In the genomic region with DNA sequence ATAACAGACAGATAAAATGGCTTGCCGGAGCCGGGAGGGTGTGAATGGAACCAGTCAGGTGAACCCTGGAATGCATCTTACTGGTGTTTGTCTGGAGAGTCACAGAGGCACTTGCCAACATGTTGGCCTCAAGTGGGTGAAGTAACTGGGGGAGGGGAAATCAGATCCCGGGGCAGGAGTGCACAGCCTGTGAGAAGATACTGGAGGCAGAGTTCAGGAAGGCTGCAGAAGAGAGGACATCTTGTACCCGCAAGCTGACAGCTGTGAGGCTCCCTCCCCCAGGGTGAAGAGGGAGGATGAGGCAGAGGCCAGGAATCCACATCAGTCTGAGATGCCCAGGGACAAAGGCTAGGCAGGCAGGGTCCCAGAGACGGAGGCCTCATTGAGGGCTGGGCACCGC, we compare ENCODE assay signal across 13 mouse cellular contexts.
A peak's percentile ranks its signal among the peaks of the same experiment; 100 is the strongest.
DNase-seq lines count a peak whose midpoint lies in the region; ATAC-seq lines count a peak whose summit lies in the region.
"Had no signal": no experiment of that assay in that cellular context is flagged by ENCODE, and none has a peak within 500 bp of the region (broad histone marks: within the 10 kb centered on the region; RNA-seq: fewer than 3 reads in every experiment).

No protein-coding gene starts in this region.

- H3K9me3 ChIP-seq in heart, embryonic 15.5 days (replicated peaks), result no peaks in the 10 kb centered on the region
- no peaks in the 10 kb centered on the region for H3K9me3 ChIP-seq in midbrain, embryonic 10.5 days (replicated peaks)
- H3K9me3 ChIP-seq in midbrain, embryonic 11.5 days (ENCODE audit: control insufficient read depth, low read length), result no peaks in the 10 kb centered on the region
- H3K9me3 ChIP-seq in lung, embryonic 16.5 days (ENCODE audit: control insufficient read depth, low read length), result no peaks in the 10 kb centered on the region
- H3K9me3 ChIP-seq: forebrain, embryonic 12.5 days; liver, embryonic 12.5 days; neural tube, embryonic 12.5 days had no signal

- peaks cover 51% of the 10 kb centered on the region for H3K4me1 ChIP-seq in heart, embryonic 15.5 days (replicated peaks)
- H3K4me1 ChIP-seq in midbrain, embryonic 10.5 days, result peaks cover 21% of the 10 kb centered on the region
- peaks cover 3% of the 10 kb centered on the region for H3K4me1 ChIP-seq in midbrain, embryonic 11.5 days (ENCODE audit: control insufficient read depth, insufficient read depth, low read length)
- H3K4me1 ChIP-seq in lung, embryonic 16.5 days (replicated peaks; ENCODE audit: control insufficient read depth, insufficient read depth, low read length), result peaks cover 17% of the 10 kb centered on the region

- H3K4me3 ChIP-seq in heart, embryonic 15.5 days, result no peak overlapping the region
- H3K4me3 ChIP-seq in midbrain, embryonic 10.5 days, result no peak overlapping the region
- H3K4me3 ChIP-seq in midbrain, embryonic 11.5 days (ENCODE audit: low read depth, low read length), result no peak overlapping the region
- no peak overlapping the region for H3K4me3 ChIP-seq in lung, embryonic 16.5 days (ENCODE audit: low read length)
- H3K4me3 ChIP-seq: forebrain, embryonic 12.5 days; liver, embryonic 12.5 days; neural tube, embryonic 12.5 days had no signal

- H3K4me2 ChIP-seq in heart, embryonic 15.5 days, result no peak overlapping the region
- no peak overlapping the region for H3K4me2 ChIP-seq in midbrain, embryonic 11.5 days
- no peak overlapping the region for H3K4me2 ChIP-seq in lung, embryonic 16.5 days (ENCODE audit: low read depth, low read length)
- H3K4me2 ChIP-seq: forebrain, embryonic 12.5 days; liver, embryonic 12.5 days; neural tube, embryonic 12.5 days had no signal

- no peak for DNase-seq in heart, postnatal 4 days
- no peak for DNase-seq in midbrain, embryonic 10.5 days (ENCODE audit: low spot score)
- no peak for DNase-seq in midbrain, embryonic 11.5 days (ENCODE audit: low spot score, missing footprints)
- no peak for DNase-seq in B cell, adult 2 months
- DNase-seq: adrenal gland, postnatal 36 days; cerebellum, adult 9-10 months had no signal

- H3K9ac ChIP-seq in heart, embryonic 15.5 days, result no peak overlapping the region
- H3K9ac ChIP-seq in midbrain, embryonic 11.5 days (ENCODE audit: low read length), result no peak overlapping the region
- H3K9ac ChIP-seq in lung, embryonic 16.5 days (ENCODE audit: low read length), result no peak overlapping the region
- H3K9ac ChIP-seq: forebrain, embryonic 12.5 days; liver, embryonic 12.5 days; neural tube, embryonic 12.5 days had no signal

- 56% methylated on average over 6 of the region's 6 CpGs for WGBS in heart, embryonic 15.5 days
- WGBS in midbrain, embryonic 10.5 days, result 79% methylated on average over 6 of the region's 6 CpGs
- 77% methylated on average over 6 of the region's 6 CpGs for WGBS in midbrain, embryonic 11.5 days
- 57% methylated on average over 6 of the region's 6 CpGs for WGBS in lung, embryonic 16.5 days

- H3K27me3 ChIP-seq in heart, embryonic 15.5 days, result no peaks in the 10 kb centered on the region
- no peaks in the 10 kb centered on the region for H3K27me3 ChIP-seq in midbrain, embryonic 10.5 days (ENCODE audit: low read depth, poor library complexity, severe bottlenecking)
- H3K27me3 ChIP-seq in midbrain, embryonic 11.5 days (ENCODE audit: control insufficient read depth, insufficient read depth, low read length), result no peaks in the 10 kb centered on the region
- H3K27me3 ChIP-seq in lung, embryonic 16.5 days (ENCODE audit: control insufficient read depth, insufficient read depth, low read depth, low read length), result no peaks in the 10 kb centered on the region
- H3K27me3 ChIP-seq: forebrain, embryonic 12.5 days; liver, embryonic 12.5 days; neural tube, embryonic 12.5 days had no signal

- ATAC-seq in heart, embryonic 15.5 days (replicated peaks; ENCODE audit: insufficient number of reproducible peaks, insufficient read depth, low FRiP score, low read depth), result no peak
- no peak for ATAC-seq in midbrain, embryonic 11.5 days (ENCODE audit: low FRiP score)
- peak; percentile 24; the same call in 1 of the 2 replicates for ATAC-seq in lung, embryonic 16.5 days (ENCODE audit: low read depth)
- no peak for ATAC-seq in erythroblast, adult 5-6 weeks (replicated peaks; ENCODE audit: low FRiP score, poor library complexity, severe bottlenecking)
- ATAC-seq: hindbrain, embryonic 16.5 days; liver, embryonic 12.5 days had no signal

- no peaks in the 10 kb centered on the region for H3K36me3 ChIP-seq in heart, embryonic 15.5 days
- no peaks in the 10 kb centered on the region for H3K36me3 ChIP-seq in midbrain, embryonic 10.5 days
- H3K36me3 ChIP-seq in midbrain, embryonic 11.5 days (ENCODE audit: control insufficient read depth, insufficient read depth, low read length), result no peaks in the 10 kb centered on the region
- H3K36me3 ChIP-seq in lung, embryonic 16.5 days (ENCODE audit: control insufficient read depth, insufficient read depth, low read length), result no peaks in the 10 kb centered on the region
- H3K36me3 ChIP-seq: forebrain, embryonic 12.5 days; liver, embryonic 12.5 days; neural tube, embryonic 12.5 days had no signal

- peak overlapping the region; percentile 70 for H3K27ac ChIP-seq in heart, embryonic 15.5 days
- peak overlapping the region; percentile 49; the same call in 1 of the 2 replicates for H3K27ac ChIP-seq in midbrain, embryonic 10.5 days (replicated peaks)
- no peak overlapping the region for H3K27ac ChIP-seq in midbrain, embryonic 11.5 days (ENCODE audit: low read depth, low read length)
- H3K27ac ChIP-seq in lung, embryonic 16.5 days (ENCODE audit: low read length), result no peak overlapping the region
- H3K27ac ChIP-seq: forebrain, embryonic 12.5 days; liver, embryonic 12.5 days; neural tube, embryonic 12.5 days had no signal

Comparison
In these comparisons a context has a peak if more than half of its experiments do, and no peak if none do; other contexts are left out.
1. H3K27ac ChIP-seq: peak in heart, embryonic 15.5 days (single experiment) and midbrain, embryonic 10.5 days (single experiment); none in midbrain, embryonic 11.5 days (single experiment) and lung, embryonic 16.5 days (single experiment).